ENCODE assay signal across 8 mouse cellular contexts in genomic region chr14:73000325-73000724, GRCm38 (mm10). TPM values are rescaled to one million over a fixed set of nuclear protein-coding genes. Genes with fewer than 3 reads are reported as not detected.
DNase-seq lines count a peak whose midpoint lies in the region; ATAC-seq and TF ChIP-seq lines count a peak whose summit lies in the region.

No protein-coding gene starts in this region.

- no peak for ATAC-seq in midbrain, embryonic 15.5 days (replicated peaks)
- ATAC-seq in hindbrain, postnatal 0 days: no peak
- ATAC-seq in limb, embryonic 11.5 days (ENCODE audit: insufficient number of reproducible peaks, low FRiP score, low TSS enrichment, low read depth): no peak

- TF ChIP-seq CTCF in hindbrain, postnatal 0 days (IDR thresholded peaks at IDR 0.05; ENCODE audit: low read depth): peak; percentile 84
- peak; percentile 47; the same call in 1 of the 2 replicates for TF ChIP-seq CTCF in olfactory bulb, adult 2 months (IDR thresholded peaks at IDR 0.05; ENCODE audit: insufficient read depth, low read depth, low read length)

- peak; percentile 73 for DNase-seq in midbrain, embryonic 10.5 days (ENCODE audit: low spot score)
- DNase-seq in ZHBTc4 (ENCODE audit: low read depth, low spot score): peak; percentile 46
- DNase-seq in embryo, embryonic 10.5 days (ENCODE audit: low spot score): peak; percentile 84
- DNase-seq in hindbrain, postnatal 0 days (ENCODE audit: low spot score): peak; percentile 82
- peak; percentile 87 for DNase-seq in limb, embryonic 11.5 days (ENCODE audit: low spot score)
- DNase-seq in thymus, postnatal 4 days: peak; percentile 79

- no peak overlapping the region for H3K4me3 ChIP-seq in midbrain, embryonic 10.5 days
- H3K4me3 ChIP-seq in midbrain, embryonic 15.5 days: no peak overlapping the region
- no peak overlapping the region for H3K4me3 ChIP-seq in hindbrain, postnatal 0 days (ENCODE audit: low read length)
- no peak overlapping the region for H3K4me3 ChIP-seq in limb, embryonic 11.5 days (ENCODE audit: low read depth, low read length)
- H3K4me3 ChIP-seq in olfactory bulb, adult 2 months (ENCODE audit: insufficient read depth, low read depth, low read length): no peak overlapping the region

- H3K27ac ChIP-seq in midbrain, embryonic 10.5 days (replicated peaks): no peak overlapping the region
- H3K27ac ChIP-seq in midbrain, embryonic 15.5 days: no peak overlapping the region
- no peak overlapping the region for H3K27ac ChIP-seq in hindbrain, postnatal 0 days
- no peak overlapping the region for H3K27ac ChIP-seq in limb, embryonic 11.5 days (replicated peaks; ENCODE audit: low read depth, low read length)
- no peak overlapping the region for H3K27ac ChIP-seq in olfactory bulb, adult 2 months (ENCODE audit: insufficient read depth, low read depth, low read length)

- H3K9me3 ChIP-seq in midbrain, embryonic 10.5 days (replicated peaks): no peaks in the 10 kb centered on the region
- H3K9me3 ChIP-seq in midbrain, embryonic 15.5 days: no peaks in the 10 kb centered on the region
- no peaks in the 10 kb centered on the region for H3K9me3 ChIP-seq in hindbrain, postnatal 0 days (ENCODE audit: low read length)
- H3K9me3 ChIP-seq in limb, embryonic 11.5 days (ENCODE audit: control insufficient read depth, low read length): no peaks in the 10 kb centered on the region

- no peak overlapping the region for H3K4me2 ChIP-seq in midbrain, embryonic 15.5 days
- H3K4me2 ChIP-seq in hindbrain, postnatal 0 days (ENCODE audit: low read depth, low read length): no peak overlapping the region
- H3K4me2 ChIP-seq in limb, embryonic 11.5 days (ENCODE audit: low read depth, severe bottlenecking): no peak overlapping the region

- 57% methylated on average over 10 of the region's 10 CpGs for WGBS in midbrain, embryonic 10.5 days
- 49% methylated on average over 10 of the region's 10 CpGs for WGBS in midbrain, embryonic 15.5 days
- 39% methylated on average over 10 of the region's 10 CpGs for WGBS in hindbrain, postnatal 0 days
- 54% methylated on average over 10 of the region's 10 CpGs for WGBS in limb, embryonic 11.5 days
- WGBS in olfactory bulb, adult 2 months: 35% methylated on average over 10 of the region's 10 CpGs

- no peaks in the 10 kb centered on the region for H3K36me3 ChIP-seq in midbrain, embryonic 10.5 days
- no peaks in the 10 kb centered on the region for H3K36me3 ChIP-seq in midbrain, embryonic 15.5 days (replicated peaks)
- H3K36me3 ChIP-seq in hindbrain, postnatal 0 days (ENCODE audit: insufficient read depth, low read length): no peaks in the 10 kb centered on the region
- no peaks in the 10 kb centered on the region for H3K36me3 ChIP-seq in limb, embryonic 11.5 days (ENCODE audit: control insufficient read depth, insufficient read depth, low read length)

- peaks cover 7% of the 10 kb centered on the region; the same call in 1 of the 2 replicates for H3K27me3 ChIP-seq in midbrain, embryonic 10.5 days (ENCODE audit: low read depth, poor library complexity, severe bottlenecking)
- H3K27me3 ChIP-seq in midbrain, embryonic 15.5 days (replicated peaks): no peaks in the 10 kb centered on the region
- no peaks in the 10 kb centered on the region for H3K27me3 ChIP-seq in hindbrain, postnatal 0 days (ENCODE audit: insufficient read depth, low read length)
- no peaks in the 10 kb centered on the region for H3K27me3 ChIP-seq in limb, embryonic 11.5 days (ENCODE audit: control insufficient read depth, insufficient read depth, low read length)

- H3K4me1 ChIP-seq in midbrain, embryonic 10.5 days: peaks cover 34% of the 10 kb centered on the region
- H3K4me1 ChIP-seq in midbrain, embryonic 15.5 days: no peaks in the 10 kb centered on the region
- no peaks in the 10 kb centered on the region for H3K4me1 ChIP-seq in hindbrain, postnatal 0 days (ENCODE audit: insufficient read depth, low read length)
- H3K4me1 ChIP-seq in limb, embryonic 11.5 days (ENCODE audit: control insufficient read depth, insufficient read depth, low read length): no peaks in the 10 kb centered on the region
- H3K4me1 ChIP-seq in olfactory bulb, adult 2 months (ENCODE audit: control insufficient read depth, insufficient read depth, low read length): no peaks in the 10 kb centered on the region

- H3K9ac ChIP-seq in midbrain, embryonic 15.5 days: no peak overlapping the region
- H3K9ac ChIP-seq in hindbrain, postnatal 0 days (replicated peaks; ENCODE audit: low read length): no peak overlapping the region
- no peak overlapping the region for H3K9ac ChIP-seq in limb, embryonic 11.5 days (ENCODE audit: low read length)

- TF ChIP-seq POLR2A in olfactory bulb, adult 2 months (IDR thresholded peaks at IDR 0.05; ENCODE audit: insufficient read depth, low read depth, low read length): no peak

RNA-seq across cellular contexts. Expression of gene Cysltr2, which starts 48.6 kb away (rescaled TPM):
- not detected in 2 replicates for polyA plus RNA-seq in midbrain, embryonic 10.5 days (2016; fragmentation: Nextera tagmentation; extraction: Ambion mirVana)
- 0.37 and 0.38 TPM in 2 replicates for polyA plus RNA-seq in midbrain, embryonic 15.5 days (2015; fragmentation: Nextera tagmentation; extraction: Ambion mirVana)
- not detected in 2 replicates for total RNA-seq in hindbrain, postnatal 0 days (2014; rRNA removed)
- 0.33 and 0.48 TPM in 2 replicates for polyA plus RNA-seq in hindbrain, postnatal 0 days (2015; fragmentation: Nextera tagmentation; extraction: Ambion mirVana)
- polyA plus RNA-seq in limb, embryonic 11.5 days (2014; fragmentation: Nextera tagmentation; extraction: Ambion mirVana): not detected in 2 replicates
- polyA plus RNA-seq in olfactory bulb, adult 2 months (2012; ENCODE audit: insufficient read depth, insufficient read length, low replicate concordance, missing spikeins): not detected in 2 replicates
